Mouse (Mus musculus) embryo, embryonic 11 days (tissue): ENCODE measurements at regions not wholly inside any gene's neighbourhood (a gene's known extent, or its start where the extent isn't known, plus 50 kb on each side); places are given as distances from the start of the nearest gene placed in this dataset.

Source experiments
- DNase-seq: peaks from one replicate; pipeline ENCODE4 v3.0.0-alpha.2; 2015

DNA sequence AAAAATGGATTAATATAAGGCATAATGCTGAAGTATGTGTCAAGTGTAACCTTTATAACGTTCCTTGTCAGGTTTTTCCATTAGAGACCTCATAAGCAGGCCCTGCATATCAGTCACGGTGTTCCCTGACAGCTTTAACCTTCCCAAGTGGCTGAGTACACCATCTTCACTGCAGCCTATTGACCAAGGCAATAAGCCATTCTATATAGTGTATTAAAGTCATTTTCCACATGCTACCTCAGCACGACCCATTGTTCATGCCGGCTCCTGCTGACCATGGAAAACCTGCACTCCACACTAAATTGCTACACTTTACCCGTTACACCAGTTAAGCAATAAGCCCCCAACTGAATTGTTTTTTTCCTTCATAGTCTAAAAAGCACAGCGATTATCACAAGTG is 883.0 kb upstream of the Arrdc3 start:
- DNase-seq = peak; percentile 27

DNA sequence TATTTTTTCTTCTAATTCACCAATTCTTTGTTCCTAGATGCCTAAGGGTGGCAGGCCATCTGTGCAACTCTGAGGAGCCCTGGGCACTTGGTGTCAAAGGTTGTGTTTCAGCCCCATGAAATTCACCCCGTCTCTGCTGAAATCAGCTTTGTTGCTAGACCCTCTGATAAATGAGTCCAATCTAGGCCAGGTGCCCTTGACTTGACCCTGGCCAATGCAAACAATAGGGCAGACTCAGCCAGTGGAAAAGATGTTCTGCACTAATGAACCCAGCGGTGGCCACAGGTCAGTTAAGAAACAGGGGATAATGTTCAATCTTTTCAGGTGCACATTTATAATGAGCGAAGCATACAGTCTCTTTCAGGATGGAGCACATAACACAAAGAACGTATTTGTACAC is 882.5 kb upstream of the Arrdc3 start:
- DNase-seq = peak; percentile 66
